Mouse (Mus musculus) urinary bladder, postnatal 14 days (tissue): Measurements from ENCODE around the gene Fam234b.
A peak's percentile ranks its signal among the peaks of the same experiment; 100 is the strongest.

Experiments used
- DNase-seq: peaks from one replicate; pipeline ENCODE4 v3.0.0; 2021; ENCODE audit warnings: low spot score

Fam234b gene

DNA sequence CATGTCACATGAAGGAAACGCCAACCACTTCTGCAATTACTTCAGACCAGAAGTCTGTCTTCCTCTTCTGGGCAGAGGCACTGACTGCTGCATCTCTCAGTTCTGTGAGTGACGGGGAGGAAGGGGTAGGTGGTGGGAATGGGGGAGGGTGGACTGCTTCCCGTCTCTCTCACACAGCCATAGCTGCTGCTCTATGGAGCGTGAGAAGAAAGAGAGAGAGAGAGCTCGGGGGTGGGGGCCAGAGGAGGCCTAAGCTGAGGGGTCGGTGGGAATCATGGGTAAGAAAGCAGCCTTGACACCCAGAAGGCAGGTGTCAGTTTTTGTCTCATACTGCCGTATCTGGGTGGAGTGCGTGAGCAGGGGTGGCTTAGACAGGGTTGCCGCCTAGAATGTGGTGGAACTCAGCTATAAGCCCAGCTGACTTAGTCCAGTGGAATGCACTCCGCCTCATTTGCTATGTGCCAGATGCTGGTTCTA lies 30.7 kb downstream of the Fam234b start:
- DNase-seq: no peak

DNA sequence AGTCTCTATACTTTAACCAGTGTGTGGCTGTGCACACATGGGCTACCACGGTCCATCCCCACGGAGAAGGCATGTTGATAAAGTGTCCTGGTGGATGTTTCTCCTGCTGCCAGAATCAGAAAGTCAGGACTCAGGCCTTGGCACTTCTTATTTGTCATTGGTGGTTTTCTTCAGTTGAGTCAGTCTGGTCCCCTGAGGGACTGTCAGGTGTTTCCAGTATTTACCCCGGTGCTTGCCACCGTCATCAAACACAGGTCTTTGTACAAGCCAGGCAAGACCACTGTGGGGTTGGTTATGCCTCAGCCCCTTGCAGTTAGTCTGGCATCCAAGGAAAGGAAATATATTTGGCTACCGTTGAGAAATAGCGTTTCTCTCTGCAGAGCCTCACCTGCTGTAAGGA lies 32.8 kb downstream of the Fam234b start:
- DNase-seq: no peak

GRCm38 (mm10) chr6:135232443-135233182 lies 34.8 kb downstream of the Fam234b start:
- no peak for DNase-seq

GRCm38 (mm10) chr6:135235742-135236141 lies 38.0 kb downstream of the Fam234b start:
- no peak for DNase-seq

DNA sequence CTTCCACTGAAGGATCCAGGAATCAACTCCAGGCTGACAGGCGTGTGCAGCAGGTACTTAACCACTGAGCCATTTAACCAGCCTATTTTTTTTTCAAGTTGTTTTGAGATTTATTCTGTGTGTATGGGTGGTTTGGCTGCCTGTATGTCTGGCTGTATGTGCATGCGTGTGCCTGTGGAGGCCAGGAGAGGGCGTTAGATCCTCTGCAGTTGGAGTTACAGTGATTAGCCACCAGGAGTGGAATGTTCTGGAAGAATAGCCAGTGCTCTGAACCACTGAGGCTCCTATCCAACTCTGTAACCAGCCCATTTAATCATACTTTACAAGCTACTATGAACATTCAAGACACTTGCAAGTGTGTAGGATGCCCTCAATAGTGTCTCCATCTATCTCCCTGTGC lies 38.8 kb downstream of the Fam234b start:
- no peak for DNase-seq

DNA sequence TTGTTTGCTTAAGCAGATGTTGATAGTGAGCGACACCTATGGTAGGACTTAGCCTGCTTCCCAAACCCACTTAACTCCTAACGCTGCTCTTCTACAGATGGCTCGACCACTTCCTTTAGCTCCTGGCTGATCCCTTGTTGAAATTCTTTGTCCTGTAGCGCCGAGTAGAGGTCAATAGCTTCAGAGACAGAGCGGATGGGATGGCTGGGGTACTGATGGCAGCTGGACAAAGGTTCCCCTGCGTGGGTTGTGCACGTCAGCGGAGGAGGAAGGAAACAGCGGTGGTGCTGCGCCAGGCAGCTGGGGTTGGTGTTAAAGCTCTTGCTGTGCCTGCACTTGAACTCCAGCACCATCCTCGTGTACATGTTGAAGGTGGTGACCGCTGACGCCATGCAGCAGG lies 39.5 kb downstream of the Fam234b start:
- DNase-seq: no peak

DNA sequence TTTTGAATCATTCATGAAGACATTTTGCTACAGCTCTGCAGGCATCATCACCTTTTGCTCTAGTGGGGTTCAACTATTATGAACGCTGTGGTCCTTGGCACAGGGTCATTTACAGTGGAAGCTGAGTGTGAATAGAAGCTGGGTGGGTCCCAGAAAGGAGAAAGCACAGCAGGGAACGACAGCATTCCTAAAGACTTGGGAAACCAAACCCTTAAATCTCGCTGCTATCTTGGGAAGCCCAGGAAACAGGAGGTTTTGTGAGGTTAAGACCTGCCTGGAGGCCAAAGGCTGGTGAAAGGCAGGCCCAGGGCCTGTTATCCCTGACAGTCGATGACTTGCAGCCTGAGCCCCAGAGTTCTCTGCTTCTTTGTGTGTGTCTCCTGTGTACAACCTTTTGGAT lies 40.4 kb downstream of the Fam234b start:
- DNase-seq: no peak

DNA sequence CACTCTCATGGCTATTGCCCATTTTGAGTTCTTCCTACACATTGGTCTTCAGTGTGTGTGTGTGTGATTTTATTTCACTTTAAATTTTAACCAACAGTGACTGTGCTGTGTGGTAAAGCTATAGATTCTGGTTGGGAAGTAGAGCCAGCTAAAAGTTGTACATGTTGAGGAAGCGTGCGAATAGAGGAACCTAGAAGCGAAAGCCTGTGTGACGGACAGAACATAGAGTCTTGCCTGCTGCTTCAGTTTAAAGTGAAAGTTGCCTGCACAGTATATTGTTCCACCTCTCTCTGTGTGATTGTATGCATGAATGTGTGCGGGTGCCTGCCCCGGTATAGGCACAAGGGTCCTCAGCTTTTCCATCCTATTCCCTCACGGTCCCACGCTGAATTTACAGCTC lies 42.6 kb downstream of the Fam234b start:
- DNase-seq: no peak

DNA sequence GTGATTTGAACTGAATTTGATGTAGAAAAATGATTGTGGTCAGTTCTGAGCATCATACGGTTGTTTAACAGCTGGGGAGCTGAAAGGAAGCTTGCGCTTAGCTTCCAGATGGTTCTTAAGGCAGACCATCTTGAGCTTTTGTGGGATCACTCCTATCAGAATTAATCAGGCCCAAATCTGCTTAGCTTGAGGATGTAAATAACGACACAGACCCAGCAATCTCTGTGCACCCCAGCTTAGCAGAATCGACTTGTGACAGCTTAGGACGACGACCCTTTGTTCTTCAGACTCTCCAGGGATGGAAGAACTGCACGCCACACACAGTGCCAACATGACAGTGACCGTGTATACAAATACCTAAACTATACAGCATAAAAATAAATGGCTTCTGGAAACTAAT lies 47.8 kb downstream of the Fam234b start:
- no peak for DNase-seq

DNA sequence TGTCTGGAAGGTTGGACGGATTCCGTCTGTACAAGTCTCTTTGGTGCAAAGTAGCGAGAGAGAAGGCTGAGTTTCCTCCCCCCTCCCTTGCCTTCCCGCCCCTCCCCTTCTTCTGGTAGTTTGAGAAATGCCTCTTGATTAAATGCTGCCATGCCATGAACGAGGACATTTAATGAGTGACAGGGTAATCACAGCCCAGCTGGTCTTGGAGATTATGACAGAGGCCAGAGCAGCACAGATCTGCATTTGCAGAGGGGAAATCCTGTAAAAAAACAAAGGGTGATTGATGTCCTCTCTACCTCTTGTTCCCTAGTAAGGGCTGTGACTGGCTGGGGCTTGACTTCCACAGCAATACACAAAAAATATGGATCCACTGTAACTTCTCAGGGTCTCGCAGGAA lies 50.1 kb downstream of the Fam234b start:
- DNase-seq: no peak

GRCm38 (mm10) chr6:135249846-135250531 lies 52.2 kb downstream of the Fam234b start:
- DNase-seq: peak; percentile 87

- DNase-seq: peak; percentile 13
These were observed 53.3 kb downstream of the Fam234b start for GRCm38 (mm10) chr6:135250926-135251699.

GRCm38 (mm10) chr6:135251849-135252727 lies 54.3 kb downstream of the Fam234b start:
- no peak for DNase-seq

GRCm38 (mm10) chr6:135252728-135253077 lies 54.9 kb downstream of the Fam234b start:
- peak; percentile 92 for DNase-seq

DNA sequence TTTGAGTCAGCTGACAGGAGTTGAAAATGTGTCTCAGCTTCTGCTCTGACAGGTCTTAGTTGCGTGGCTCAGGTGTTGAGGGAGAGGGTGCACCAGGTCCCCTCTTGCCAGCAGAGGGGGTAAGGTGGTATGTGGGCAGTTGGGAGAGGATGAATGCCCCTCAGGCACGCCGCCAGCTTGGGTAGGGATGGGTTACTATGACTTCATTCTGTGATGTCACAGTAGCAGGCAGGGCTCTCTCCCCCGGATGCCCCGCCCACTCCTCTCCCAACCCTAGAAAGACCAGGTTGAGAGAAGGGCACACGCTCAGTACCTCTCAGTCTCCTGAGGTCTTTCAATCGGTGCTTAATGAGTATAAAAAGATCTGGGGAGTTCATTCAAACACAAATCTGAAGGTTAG lies 56.4 kb downstream of the Fam234b start, which contains the start of gene Gsg1:
Gene Gsg1 (minus strand): TSS at position 199 of the 400 bp plus-strand sequence.
- DNase-seq: no peak

GRCm38 (mm10) chr6:135260435-135260834 lies 62.7 kb downstream of the Fam234b start:
- no peak for DNase-seq

GRCm38 (mm10) chr6:135261124-135261523 lies 63.3 kb downstream of the Fam234b start:
- no peak for DNase-seq

- no peak for DNase-seq
These were observed 64.8 kb downstream of the Fam234b start for GRCm38 (mm10) chr6:135262565-135262964.

GRCm38 (mm10) chr6:135264136-135264535 lies 66.4 kb downstream of the Fam234b start:
- DNase-seq: no peak

DNA sequence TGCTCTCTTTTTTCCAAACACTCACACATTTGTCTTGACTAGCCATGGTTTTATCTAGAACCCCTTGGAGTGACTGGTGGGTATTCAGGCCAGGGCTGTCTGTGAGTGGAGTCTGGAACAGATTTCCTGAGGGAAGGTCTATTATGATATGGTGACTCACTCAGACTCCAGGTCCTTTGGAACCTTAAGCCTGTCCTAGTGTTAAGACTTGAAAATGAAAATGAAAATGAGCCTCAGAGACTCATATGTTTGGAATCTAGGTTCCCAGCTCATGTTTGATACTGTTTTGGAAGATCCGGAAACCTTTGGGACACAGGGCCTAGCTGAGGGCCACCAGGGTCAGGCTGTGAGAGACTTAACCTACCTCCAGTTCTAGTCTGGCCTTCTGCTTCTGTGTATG lies 68.3 kb downstream of the Fam234b start:
- no peak for DNase-seq

DNA sequence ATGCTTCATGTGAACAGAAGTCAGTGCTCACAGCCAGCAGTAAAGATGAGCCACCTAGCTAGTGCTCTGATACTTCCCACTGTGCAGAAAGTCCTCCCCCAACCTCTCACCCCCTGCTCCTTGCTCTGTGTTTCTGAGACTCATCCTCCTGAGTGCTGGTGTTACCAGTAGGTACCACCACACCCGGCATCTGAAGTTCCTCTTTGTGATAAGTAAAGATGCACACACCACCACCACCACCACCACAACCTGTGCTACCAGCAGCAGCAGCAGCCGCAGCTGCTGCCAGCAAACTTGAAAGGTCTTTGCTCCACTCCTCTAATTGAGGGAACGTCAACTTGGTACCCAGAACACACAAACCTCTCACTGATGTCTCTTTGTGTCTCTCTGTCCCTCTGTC lies 69.4 kb downstream of the Fam234b start:
- DNase-seq: no peak

DNA sequence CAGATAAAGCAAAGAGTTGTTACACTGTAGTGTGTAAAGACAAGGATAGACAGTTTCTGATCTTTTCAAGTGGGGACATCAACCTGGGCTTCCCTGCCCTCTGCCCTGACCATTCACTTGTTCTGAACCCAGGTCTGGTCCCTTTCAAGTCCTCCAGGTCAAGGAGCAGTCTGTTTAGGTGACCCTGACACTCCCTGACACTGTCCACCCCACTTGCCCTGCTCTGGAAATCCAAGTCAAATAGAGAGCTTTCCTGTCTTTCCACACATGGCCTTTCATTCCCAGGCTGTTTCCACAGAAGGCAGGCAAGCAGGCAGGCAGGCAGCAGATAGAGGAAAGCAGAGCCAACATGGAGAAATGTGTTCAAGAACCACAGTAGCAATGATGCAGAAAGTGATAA lies 70.6 kb downstream of the Fam234b start:
- DNase-seq: no peak
